Mouse (Mus musculus) lung, adult 2 months (tissue): Measurements from ENCODE around the gene Fcrlb.

Experiments used
- CTCF ChIP-seq: fragments of 200-500 bp; IDR thresholded peaks from 2 replicates; pipeline ENCODE4 v1.5.1; 2011; ENCODE audit warnings: mild to moderate bottlenecking, low read length, control low read depth; ENCODE audit not compliant: insufficient read depth
- POLR2A ChIP-seq: fragments of 200-500 bp; IDR thresholded peaks from 2 replicates; pipeline ENCODE4 v1.6.1; 2011; ENCODE audit warnings: low read depth, mild to moderate bottlenecking, control low read depth, low read length, borderline replicate concordance; ENCODE audit errors: extremely low read depth

GRCm38 (mm10) chr1:170884390-170884789 lies 28.4 kb downstream of the Fcrlb start:
- TF ChIP-seq CTCF (no peak), POLR2A (no peak)
